ENCODE assay signal across 13 mouse cellular contexts in genomic region chr8:120377803-120378189, GRCm38 (mm10).
DNase-seq lines count a peak whose midpoint lies in the region; ATAC-seq lines count a peak whose summit lies in the region.
"Had no signal": no experiment of that assay in that cellular context is flagged by ENCODE, and none has a peak within 500 bp of the region (broad histone marks: within the 10 kb centered on the region; RNA-seq: fewer than 3 reads in every experiment).

No protein-coding gene starts in this region.

- peak overlapping the region; percentile 76; the same call in 1 of the 2 replicates for H3K27ac ChIP-seq in midbrain, embryonic 12.5 days (replicated peaks)
- no peak overlapping the region for H3K27ac ChIP-seq in midbrain, embryonic 15.5 days
- H3K27ac ChIP-seq in limb, embryonic 10.5 days = peak overlapping the region; percentile 54
- no peak overlapping the region for H3K27ac ChIP-seq in forebrain, embryonic 16.5 days (ENCODE audit: low read length)

- H3K4me1 ChIP-seq in midbrain, embryonic 12.5 days = peaks cover 84% of the 10 kb centered on the region
- H3K4me1 ChIP-seq in midbrain, embryonic 15.5 days = peaks cover 70% of the 10 kb centered on the region
- H3K4me1 ChIP-seq in limb, embryonic 10.5 days = peaks cover 100% of the 10 kb centered on the region
- peaks cover 72% of the 10 kb centered on the region for H3K4me1 ChIP-seq in forebrain, embryonic 16.5 days (replicated peaks; ENCODE audit: control insufficient read depth, insufficient read depth, low read length)

- no peak overlapping the region for H3K9ac ChIP-seq in midbrain, embryonic 12.5 days (replicated peaks)
- H3K9ac ChIP-seq in midbrain, embryonic 15.5 days = no peak overlapping the region
- no peak overlapping the region for H3K9ac ChIP-seq in forebrain, embryonic 16.5 days (replicated peaks; ENCODE audit: low read depth, low read length)
- H3K9ac ChIP-seq: heart, embryonic 15.5 days had no signal

- peaks cover 14% of the 10 kb centered on the region for H3K27me3 ChIP-seq in midbrain, embryonic 12.5 days
- no peaks in the 10 kb centered on the region for H3K27me3 ChIP-seq in midbrain, embryonic 15.5 days (replicated peaks)
- H3K27me3 ChIP-seq in limb, embryonic 10.5 days (ENCODE audit: low read depth, poor library complexity, severe bottlenecking) = peaks cover 25% of the 10 kb centered on the region
- no peaks in the 10 kb centered on the region for H3K27me3 ChIP-seq in forebrain, embryonic 16.5 days (replicated peaks; ENCODE audit: control insufficient read depth, insufficient read depth, low read length)
- H3K27me3 ChIP-seq: heart, embryonic 15.5 days had no signal

- no peak for ATAC-seq in CD4-positive, CD25-positive, alpha-beta regulatory T cell, adult 4 months
- ATAC-seq in midbrain, embryonic 12.5 days (ENCODE audit: low FRiP score, low read depth) = no peak
- ATAC-seq in midbrain, embryonic 15.5 days (replicated peaks) = no peak
- ATAC-seq in megakaryocyte-erythroid progenitor cell, adult 5-6 weeks (replicated peaks; ENCODE audit: low FRiP score, low TSS enrichment, poor library complexity, severe bottlenecking) = peak; percentile 70
- ATAC-seq in forebrain, embryonic 16.5 days = no peak
- ATAC-seq: inflammation-experienced regulatory T-cells, adult 6 months had no signal

- H3K36me3 ChIP-seq in midbrain, embryonic 12.5 days = no peaks in the 10 kb centered on the region
- no peaks in the 10 kb centered on the region for H3K36me3 ChIP-seq in midbrain, embryonic 15.5 days (replicated peaks)
- no peaks in the 10 kb centered on the region for H3K36me3 ChIP-seq in limb, embryonic 10.5 days
- no peaks in the 10 kb centered on the region for H3K36me3 ChIP-seq in forebrain, embryonic 16.5 days (ENCODE audit: control insufficient read depth, insufficient read depth)
- H3K36me3 ChIP-seq: forebrain, embryonic 12.5 days; heart, embryonic 15.5 days had no signal

- no peak overlapping the region for H3K4me2 ChIP-seq in midbrain, embryonic 12.5 days (replicated peaks)
- no peak overlapping the region for H3K4me2 ChIP-seq in midbrain, embryonic 15.5 days
- no peak overlapping the region for H3K4me2 ChIP-seq in forebrain, embryonic 16.5 days (ENCODE audit: low read length)
- H3K4me2 ChIP-seq: forebrain, embryonic 12.5 days; heart, embryonic 15.5 days had no signal

- H3K9me3 ChIP-seq in midbrain, embryonic 12.5 days = no peaks in the 10 kb centered on the region
- H3K9me3 ChIP-seq in midbrain, embryonic 15.5 days = no peaks in the 10 kb centered on the region
- no peaks in the 10 kb centered on the region for H3K9me3 ChIP-seq in limb, embryonic 10.5 days (replicated peaks)
- no peaks in the 10 kb centered on the region for H3K9me3 ChIP-seq in forebrain, embryonic 16.5 days (ENCODE audit: control insufficient read depth, low read length)
- H3K9me3 ChIP-seq: forebrain, embryonic 12.5 days; heart, embryonic 15.5 days had no signal

- 71% methylated on average over 7 of the region's 7 CpGs for WGBS in midbrain, embryonic 12.5 days
- 71% methylated on average over 7 of the region's 7 CpGs for WGBS in midbrain, embryonic 15.5 days
- WGBS in limb, embryonic 10.5 days = 47% methylated on average over 7 of the region's 7 CpGs
- 72% methylated on average over 7 of the region's 7 CpGs for WGBS in forebrain, embryonic 16.5 days

- peak; percentile 36 for DNase-seq in CD4-positive, CD25-positive, alpha-beta regulatory T cell, adult 2 months (ENCODE audit: low read depth, low spot score)
- DNase-seq in limb, embryonic 10.5 days (ENCODE audit: low spot score) = no peak
- DNase-seq in left cerebral cortex, adult 8-10 months (ENCODE audit: low spot score in 2 of 2) = no peak
- DNase-seq: layer of hippocampus, postnatal 36 days; retina, postnatal 1 day had no signal

- no peak overlapping the region for H3K4me3 ChIP-seq in midbrain, embryonic 12.5 days
- H3K4me3 ChIP-seq in midbrain, embryonic 15.5 days = no peak overlapping the region
- no peak overlapping the region for H3K4me3 ChIP-seq in limb, embryonic 10.5 days
- H3K4me3 ChIP-seq in forebrain, embryonic 16.5 days (replicated peaks; ENCODE audit: low read length) = no peak overlapping the region
- H3K4me3 ChIP-seq: forebrain, embryonic 12.5 days; heart, embryonic 15.5 days had no signal

Comparison
In these comparisons a context has a peak if more than half of its experiments do, and no peak if none do; other contexts are left out.
1. H3K27ac ChIP-seq: peak in midbrain, embryonic 12.5 days (single experiment) and limb, embryonic 10.5 days (single experiment); none in midbrain, embryonic 15.5 days (single experiment) and forebrain, embryonic 16.5 days (single experiment).